Mouse (Mus musculus): ENCODE measurements at regions not wholly inside any gene's neighbourhood (a gene's known extent, or its start where the extent isn't known, plus 50 kb on each side); places are given as distances from the start of the nearest gene placed in this dataset.

- DNase-seq (ENCODE audit: low spot score), result no peak
These were observed 112.5 kb downstream of the Fam198b start for GRCm38 (mm10) chr3:79996803-79997202.

DNA sequence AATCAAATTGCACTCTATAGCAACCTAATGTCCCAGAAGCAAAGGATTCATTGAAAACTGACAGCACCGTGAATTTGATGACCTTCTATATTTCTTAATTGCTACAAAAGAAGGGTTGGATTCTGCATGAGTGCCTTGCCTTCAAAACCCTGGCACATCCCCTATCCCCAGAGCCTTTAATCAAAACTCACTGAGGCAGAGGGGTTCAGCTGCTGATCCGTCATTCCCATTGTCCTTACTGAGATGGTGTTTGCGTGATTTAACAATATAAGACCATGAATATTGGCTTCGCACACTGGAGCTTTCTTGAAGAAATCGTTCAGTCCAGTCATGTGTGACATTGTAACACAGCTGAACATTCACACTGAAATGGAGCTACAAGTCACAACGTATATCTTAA is 118.0 kb downstream of the Fam198b start:
- DNase-seq (ENCODE audit: low spot score), result no peak

DNA sequence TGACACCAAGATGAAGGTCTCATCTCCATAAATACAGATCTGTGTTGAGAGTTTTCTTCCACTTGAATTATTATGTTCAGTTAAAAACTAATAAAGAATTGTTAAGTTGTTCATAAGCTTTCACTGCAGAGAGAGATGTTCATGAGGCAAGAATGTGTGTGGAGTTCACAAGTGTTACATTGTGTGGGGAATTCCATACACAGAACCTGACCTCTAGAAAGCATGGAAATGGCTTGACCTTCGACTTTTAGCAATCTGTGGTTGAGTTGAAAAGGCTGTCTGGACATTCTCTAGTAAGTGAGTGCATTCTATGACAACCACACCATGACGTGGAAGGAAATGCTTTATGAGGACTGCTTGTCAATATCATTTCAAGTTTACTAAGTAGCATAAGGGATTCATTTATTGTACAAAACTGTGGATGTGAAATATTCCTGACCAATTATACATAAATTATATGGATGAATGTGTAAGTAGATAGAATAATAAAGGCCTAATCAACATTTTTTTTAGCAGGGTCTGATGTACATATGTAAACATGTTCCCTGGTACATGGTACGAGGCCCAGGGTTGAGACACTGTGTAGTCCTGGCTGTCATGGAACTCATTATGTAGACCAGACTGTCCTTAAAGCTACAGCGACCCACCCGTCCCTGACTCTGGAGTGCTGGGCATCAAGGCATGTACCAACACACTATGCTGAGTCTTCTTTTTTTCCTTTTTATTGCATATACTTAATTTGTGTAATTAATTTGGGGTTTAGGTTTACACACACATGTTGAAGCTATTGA is 119.2 kb downstream of the Fam198b start:
- no peak for DNase-seq (ENCODE audit: low spot score)

DNA sequence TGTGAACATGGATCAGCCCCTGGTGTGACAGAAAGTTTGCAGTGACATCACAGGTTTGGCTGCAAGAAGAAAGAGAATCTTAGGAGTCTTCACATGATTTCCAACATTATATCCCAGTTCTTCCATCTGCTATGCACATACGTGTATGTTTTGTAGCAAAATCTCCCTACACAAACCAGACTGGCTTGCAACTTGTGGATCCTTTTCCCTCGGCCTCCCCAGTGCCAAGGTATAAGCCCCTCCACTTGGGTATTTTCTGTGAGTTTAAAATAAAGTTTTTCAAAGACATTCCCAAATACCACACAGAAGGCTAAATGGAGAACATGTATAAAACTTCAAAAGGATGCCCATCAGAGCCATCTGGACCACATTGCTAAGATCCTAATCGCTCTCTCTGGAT is 120.2 kb downstream of the Fam198b start:
- DNase-seq (ENCODE audit: low spot score), result no peak

DNA sequence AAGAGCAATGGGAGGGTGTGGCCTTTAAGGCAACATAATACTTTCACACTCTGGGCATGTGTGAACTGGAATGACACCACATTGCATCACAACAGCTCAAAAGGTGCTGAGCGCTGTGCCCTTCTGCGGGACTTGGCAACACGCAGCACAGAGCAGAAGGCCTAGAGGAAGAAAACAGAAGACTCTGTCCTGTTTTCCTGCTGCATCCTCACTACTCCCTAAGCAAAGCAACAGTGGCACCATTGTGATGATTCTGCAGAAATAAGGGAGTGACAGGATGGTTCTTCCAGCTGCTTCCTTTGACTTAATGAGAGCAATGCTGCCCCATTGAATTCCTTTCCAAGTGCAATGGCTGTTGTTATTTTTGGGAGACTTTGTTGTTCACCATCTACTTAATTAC is 120.6 kb downstream of the Fam198b start:
- no peak for DNase-seq (ENCODE audit: low spot score)

GRCm38 (mm10) chr3:80005371-80005770 is 121.0 kb downstream of the Fam198b start:
- DNase-seq (ENCODE audit: low spot score), result no peak

GRCm38 (mm10) chr3:80006263-80006662 is 121.9 kb downstream of the Fam198b start:
- no peak for DNase-seq (ENCODE audit: low spot score)

DNA sequence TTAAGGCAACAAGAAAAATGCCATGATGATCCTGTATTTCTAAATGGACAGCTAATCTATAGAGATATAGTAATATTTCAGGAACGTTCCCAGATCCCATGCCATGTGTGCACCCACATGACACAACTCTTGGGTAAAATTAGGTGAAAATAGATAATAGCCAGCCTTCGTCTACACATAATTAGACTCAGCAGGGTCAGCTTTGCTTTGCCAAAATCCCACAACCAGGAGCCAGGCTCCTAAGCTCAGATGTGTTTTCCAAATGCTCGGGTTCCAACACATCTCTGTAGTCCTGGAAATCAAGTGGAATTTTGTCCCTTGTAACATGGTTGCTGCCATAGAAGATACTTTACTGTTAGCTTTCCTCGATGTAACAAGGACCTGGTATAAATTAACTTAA is 122.7 kb downstream of the Fam198b start:
- no peak for DNase-seq (ENCODE audit: low spot score)

DNA sequence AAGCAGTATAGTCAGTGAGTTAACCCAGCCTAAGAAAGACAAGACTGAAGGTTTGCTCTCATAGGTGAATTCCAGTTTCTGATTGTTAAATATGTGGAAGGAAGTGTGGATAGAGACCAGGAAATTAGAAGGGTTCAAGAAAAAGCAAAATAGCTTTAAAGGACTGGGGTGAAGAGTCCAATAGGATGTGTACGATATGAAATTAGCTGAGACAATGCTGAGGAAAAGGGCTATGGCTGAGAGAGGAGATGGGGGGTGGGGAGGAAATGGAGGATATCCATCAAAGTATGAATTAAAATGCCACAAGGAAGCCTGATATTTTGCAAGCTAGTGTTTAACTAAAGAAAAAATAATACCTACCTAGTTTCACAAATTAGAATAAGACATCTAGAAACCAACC is 124.9 kb downstream of the Fam198b start:
- DNase-seq (ENCODE audit: low spot score), result no peak

DNA sequence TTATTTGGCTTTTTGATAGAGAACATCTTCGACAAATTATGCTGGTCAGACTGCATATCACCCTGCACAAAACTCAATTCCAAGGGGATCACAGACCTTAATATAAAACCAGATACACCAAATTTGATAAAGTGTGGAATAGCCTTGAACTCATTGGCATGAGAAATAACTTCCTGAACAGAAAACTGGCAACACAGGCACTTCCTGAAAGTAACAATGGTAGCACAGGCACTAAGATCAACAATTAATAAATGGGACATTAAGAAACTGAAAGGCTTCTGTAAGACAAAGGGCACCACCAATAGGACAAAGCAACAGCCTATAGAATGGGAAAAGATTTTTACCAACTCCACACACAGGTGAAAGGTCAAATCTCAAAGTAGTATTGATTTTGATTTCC is 141.5 kb downstream of the Fam198b start:
- DNase-seq (ENCODE audit: low spot score), result no peak

DNA sequence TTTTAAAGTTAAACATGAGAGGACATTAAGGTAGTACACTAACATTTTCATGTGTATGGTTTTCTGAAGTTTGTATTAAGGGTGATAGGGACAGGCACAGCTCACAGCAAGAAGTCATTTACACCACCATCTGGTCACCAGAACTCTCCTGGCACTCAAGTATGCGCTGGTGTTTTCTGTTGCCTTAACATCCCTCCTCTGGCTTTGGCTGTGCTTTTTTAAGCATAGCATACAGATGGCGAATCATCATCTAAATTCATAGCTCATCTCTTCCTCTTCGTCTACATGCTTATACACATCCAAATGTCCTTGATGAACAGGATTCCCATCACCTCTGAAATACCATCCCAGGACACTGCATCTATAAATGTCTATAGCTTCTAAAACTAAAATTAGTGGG is 148.7 kb downstream of the Fam198b start:
- DNase-seq (ENCODE audit: low spot score), result peak; percentile 48

DNA sequence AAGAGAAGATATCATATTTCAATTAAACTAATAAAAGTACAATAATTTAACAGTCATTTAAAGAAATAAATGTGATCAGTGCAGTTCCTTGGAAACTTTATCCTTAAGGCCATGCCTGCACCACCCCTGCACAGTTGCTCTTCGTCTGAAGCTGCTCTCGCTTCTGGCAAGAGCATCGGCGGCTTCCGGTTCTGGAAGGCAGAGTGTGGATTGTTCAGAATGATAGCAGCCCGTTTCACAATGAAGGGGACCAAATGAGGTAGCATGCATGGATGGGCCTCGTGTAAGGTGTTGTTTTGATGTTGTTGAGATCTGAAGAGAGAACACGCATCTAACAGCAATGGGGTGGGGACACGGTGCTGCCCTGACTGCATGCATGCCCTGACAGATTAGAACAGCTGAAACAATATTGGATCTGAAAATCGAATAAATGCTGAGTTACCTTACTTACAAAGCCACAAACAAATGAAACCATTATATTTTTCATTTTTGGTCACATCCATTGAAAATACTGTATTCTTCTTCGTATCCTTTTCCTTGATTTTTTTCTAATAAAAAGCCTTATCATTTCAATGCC is 154.3 kb downstream of the Fam198b start:
- DNase-seq (ENCODE audit: low spot score), result no peak

DNA sequence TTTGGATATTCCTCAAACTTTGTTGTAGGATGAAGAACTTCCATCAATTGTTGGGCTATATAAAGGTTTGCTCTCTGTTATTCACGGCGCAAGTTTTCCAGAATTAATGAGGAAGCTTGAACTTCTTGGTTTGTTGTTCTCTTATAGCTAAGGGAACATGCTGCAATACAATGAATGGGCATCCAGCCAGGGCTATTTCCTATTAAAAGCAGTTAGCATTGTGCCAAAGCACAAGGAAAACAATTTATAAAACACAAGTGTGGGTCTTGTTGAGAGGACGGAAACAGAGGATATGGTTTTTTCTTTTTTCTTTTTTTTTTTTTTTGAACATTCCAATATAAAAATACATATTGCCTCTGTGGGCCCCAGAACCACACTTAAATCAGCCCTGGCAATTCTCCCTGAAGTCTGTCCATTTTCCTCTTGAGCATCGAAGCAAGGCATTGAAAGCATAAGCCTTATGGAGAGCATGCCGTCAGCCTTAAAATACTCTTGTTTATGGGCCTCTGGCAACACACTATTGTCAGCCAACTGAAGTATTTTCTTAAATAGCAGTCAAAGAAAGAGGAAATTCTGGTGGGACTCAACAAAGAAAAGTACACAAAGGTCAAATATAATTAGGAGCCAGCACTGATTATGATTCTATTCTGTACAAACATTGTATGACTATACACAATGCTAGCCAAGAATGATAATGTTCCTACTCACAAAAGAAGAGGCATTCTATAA is 158.6 kb downstream of the Fam198b start:
- no peak for DNase-seq (ENCODE audit: low spot score)

GRCm38 (mm10) chr3:80049495-80050225 is 165.3 kb downstream of the Fam198b start:
- DNase-seq (ENCODE audit: low spot score), result no peak

GRCm38 (mm10) chr3:80050920-80051319 is 166.6 kb downstream of the Fam198b start:
- DNase-seq (ENCODE audit: low spot score), result no peak

GRCm38 (mm10) chr3:80051963-80052362 is 167.6 kb downstream of the Fam198b start:
- no peak for DNase-seq (ENCODE audit: low spot score)

DNA sequence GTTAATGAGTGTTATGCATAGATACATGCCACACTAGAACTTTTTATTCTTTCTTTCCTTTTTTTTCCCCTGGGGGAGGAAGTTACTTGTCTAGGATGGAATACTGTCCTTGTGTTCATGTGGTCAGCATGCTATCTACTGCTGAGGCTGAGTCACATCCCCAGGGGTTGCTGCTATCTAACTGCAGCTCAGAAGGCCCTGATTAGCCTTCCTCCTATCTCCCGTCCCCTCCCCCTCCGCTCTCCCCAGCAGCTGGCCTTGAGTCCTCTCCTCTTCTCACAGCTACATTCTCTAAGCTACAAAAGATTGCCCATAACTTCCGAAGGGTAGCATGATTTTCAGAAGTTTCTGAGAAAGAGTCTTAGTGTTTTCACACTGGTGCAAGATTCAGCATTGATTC is 168.5 kb downstream of the Fam198b start:
- DNase-seq (ENCODE audit: low spot score), result no peak

DNA sequence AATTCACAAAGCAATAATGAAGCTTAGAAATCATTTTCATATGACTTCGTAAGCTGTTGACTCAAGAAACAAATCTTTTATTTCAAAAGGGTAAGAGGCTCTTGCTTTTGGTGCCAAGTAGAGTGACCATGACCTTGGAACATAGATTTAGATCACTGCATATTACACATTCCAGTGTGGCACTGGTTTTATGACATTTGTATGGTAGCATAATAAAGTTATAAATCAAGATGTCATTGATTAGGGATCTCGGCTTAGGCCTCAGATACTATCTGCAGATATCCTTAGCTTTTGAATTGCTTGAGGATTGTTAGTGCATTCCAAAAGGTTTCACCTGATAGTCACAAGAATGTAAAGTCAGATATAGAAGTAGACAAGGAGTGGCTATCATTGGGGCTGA is 169.1 kb downstream of the Fam198b start:
- DNase-seq (ENCODE audit: low spot score), result no peak

DNA sequence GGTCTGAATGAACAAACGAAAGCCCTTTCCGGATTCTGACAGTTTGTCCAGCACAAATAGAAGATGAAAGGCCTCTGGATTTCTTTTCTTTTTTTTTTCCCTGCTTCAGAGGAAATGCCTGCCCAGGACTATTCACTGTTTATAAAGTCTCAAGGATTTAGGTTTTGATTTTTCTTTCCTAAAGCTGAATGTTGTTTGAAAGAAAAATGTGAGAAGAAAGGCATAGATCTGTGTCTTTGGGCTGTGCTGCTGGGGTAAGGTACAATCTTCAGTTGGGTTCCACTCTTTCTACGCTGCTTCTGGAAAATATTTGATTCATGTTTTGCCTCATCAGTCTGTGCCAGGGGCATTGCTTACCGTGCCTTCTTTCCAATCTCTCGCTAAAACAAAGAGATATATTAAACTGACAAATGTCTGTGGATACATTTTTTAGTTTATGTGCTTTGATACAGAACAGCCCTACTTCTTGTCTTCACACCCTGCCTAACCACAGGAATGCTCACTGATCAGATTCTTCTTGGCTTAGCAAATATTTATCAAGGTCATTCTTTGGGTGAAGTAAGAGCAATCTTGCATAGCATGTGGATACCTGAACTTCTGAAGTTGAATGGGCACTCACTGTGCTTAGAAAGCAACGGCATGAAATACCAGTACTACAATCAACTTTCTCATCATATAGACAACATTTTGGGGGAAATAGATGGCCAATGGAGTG is 172.5 kb downstream of the Fam198b start:
- no peak for DNase-seq (ENCODE audit: low spot score)

DNA sequence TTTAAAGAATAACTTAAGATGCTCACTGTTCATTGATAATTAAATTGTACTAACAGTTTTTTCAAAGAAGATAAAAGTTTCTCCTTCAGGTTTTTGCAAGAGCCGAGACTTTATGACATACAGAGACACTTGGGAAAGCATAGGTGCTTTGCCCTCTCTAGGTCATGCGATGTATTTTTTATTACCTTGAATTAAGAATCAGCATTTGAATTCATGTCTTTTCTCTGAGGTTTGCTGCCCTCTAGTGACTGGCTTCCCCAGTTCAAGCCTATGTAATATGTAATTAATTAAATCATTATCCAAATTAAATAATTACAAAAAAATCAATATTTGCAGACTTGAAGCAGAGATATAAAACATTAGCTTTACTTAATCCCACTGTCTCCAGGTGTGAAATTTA is 174.4 kb downstream of the Fam198b start:
- DNase-seq (ENCODE audit: low spot score), result no peak

GRCm38 (mm10) chr3:80070726-80071125 is 186.4 kb downstream of the Fam198b start:
- DNase-seq (ENCODE audit: low spot score), result no peak
